Mouse (Mus musculus): ENCODE results near the gene Cdsn. TPM values are rescaled to one million over a fixed set of nuclear protein-coding genes. Genes with fewer than 3 reads are reported as not detected.
A peak's percentile ranks its signal among the peaks of the same experiment; 100 is the strongest.

The Cdsn gene
- polyA plus RNA-seq, 1 experiment from 2014 or later, result 0.25 TPM

DNA sequence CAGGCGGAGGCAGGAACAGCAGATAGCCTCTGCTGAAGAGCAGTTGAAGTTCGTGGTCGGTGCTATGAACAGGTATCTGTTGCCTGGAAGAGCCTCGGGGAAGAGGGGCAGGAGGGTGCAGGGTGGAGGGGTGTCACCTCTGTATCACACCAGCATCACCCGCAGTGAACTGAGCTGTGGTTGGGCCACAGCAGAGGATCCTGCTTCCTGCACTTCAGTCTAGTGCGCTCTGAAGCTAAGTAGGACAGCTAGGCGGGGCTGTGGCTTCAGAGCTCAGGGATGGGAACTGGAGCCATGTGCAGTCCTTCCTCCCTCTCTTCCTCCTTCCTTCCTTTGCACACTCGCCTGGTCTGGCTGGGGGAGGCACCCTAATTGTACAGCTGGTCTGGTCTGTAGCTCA, 25.3 kb upstream of the Cdsn start:
- Histone ChIP-seq H3K9me3 (ENCODE audit: control insufficient read depth, low read length) (no peaks in the 10 kb centered on the region), H3K27ac (no peak overlapping the region), H3K4me1 (replicated peaks; ENCODE audit: control insufficient read depth, insufficient read depth, low read length) (peaks cover 7% of the 10 kb centered on the region; the same call in 1 of the 2 replicates), H3K36me3 (replicated peaks; ENCODE audit: control insufficient read depth, insufficient read depth) (peaks cover 4% of the 10 kb centered on the region; the same call in 1 of the 2 replicates), H3K9ac (no peak overlapping the region), H3K27me3 (ENCODE audit: control insufficient read depth, insufficient read depth, low read length) (no peaks in the 10 kb centered on the region), H3K4me3 (replicated peaks; ENCODE audit: low read length) (no peak overlapping the region), H3K4me2 (replicated peaks) (no peak overlapping the region)
- WGBS, result 88% methylated on average over 8 of the region's 8 CpGs
- DNase-seq (ENCODE audit: low spot score) (no peak), ATAC-seq (ENCODE audit: low FRiP score) (no peak)

DNA sequence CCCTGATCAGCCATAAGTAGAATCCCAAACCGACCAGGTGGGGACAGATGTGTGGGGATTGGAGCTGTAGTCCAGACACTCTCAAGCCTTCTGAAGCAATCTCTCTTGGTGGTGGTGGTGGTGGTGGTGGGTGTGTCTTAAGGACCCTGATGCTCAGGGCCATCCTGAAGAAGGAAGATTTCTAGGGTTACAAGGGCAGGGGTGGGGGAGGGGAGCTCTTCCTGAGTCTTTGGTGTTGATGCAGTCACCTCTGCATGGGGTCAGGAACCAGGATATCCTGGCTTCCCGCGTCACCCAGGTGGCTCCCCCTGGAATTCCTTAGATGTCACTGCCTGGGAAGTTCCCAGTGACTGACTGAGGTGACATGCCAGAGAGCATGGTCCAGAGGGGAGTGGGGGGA, 19.6 kb upstream of the Cdsn start:
- Histone ChIP-seq H3K4me2 (replicated peaks) (no peak overlapping the region), H3K9ac (no peak overlapping the region), H3K27me3 (ENCODE audit: control insufficient read depth, insufficient read depth, low read length) (no peaks in the 10 kb centered on the region), H3K4me1 (replicated peaks; ENCODE audit: control insufficient read depth, insufficient read depth, low read length) (peaks cover 7% of the 10 kb centered on the region; the same call in 1 of the 2 replicates), H3K4me3 (replicated peaks; ENCODE audit: low read length) (no peak overlapping the region), H3K36me3 (replicated peaks; ENCODE audit: control insufficient read depth, insufficient read depth) (no peaks in the 10 kb centered on the region), H3K27ac (no peak overlapping the region), H3K9me3 (ENCODE audit: control insufficient read depth, low read length) (no peaks in the 10 kb centered on the region)
- no peak for ATAC-seq (ENCODE audit: low FRiP score)
- 27% methylated on average over 3 of the region's 3 CpGs for WGBS
- no peak for DNase-seq (ENCODE audit: low spot score)

DNA sequence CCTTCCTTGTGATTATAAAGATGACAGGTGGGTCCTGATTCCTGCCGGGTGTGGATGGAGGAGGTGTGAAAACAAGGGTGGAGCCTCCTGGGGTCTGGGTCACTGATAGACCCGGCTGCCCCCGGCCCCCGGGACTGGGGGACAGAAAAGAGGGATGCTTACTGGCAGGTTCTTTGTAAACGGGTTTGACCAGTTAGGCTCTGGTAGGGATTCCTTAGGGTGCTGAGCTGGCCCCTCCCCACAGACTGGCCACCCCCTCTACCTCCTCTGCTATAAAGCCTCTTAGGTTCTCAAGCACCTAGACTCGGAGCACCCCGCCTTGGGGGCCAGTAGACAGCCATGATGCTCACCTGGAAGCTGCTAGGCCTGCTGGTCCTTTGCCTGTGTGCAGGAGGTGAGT, 19.0 kb upstream of the Cdsn start, which contains the start of gene Psors1c2:
Gene Psors1c2, plus strand, starts transcription at position 301 of the 400 bp plus-strand sequence.
- H3K36me3 ChIP-seq (replicated peaks; ENCODE audit: control insufficient read depth, insufficient read depth), result no peaks in the 10 kb centered on the region
- ATAC-seq (ENCODE audit: low FRiP score) (no peak), DNase-seq (ENCODE audit: low spot score) (no peak)
- no peak within 1 kb of the TSS for H3K4me2 ChIP-seq (replicated peaks)
- WGBS, result 51% methylated on average over 7 of the region's 7 CpGs
- H3K27me3 ChIP-seq (ENCODE audit: control insufficient read depth, insufficient read depth, low read length), result no peaks in the 10 kb centered on the region
- H3K9me3 ChIP-seq (ENCODE audit: control insufficient read depth, low read length), result no peaks in the 10 kb centered on the region
- H3K27ac ChIP-seq, result no peak within 1 kb of the TSS
- H3K4me1 ChIP-seq (replicated peaks; ENCODE audit: control insufficient read depth, insufficient read depth, low read length), result peaks cover 7% of the 10 kb centered on the region; the same call in 1 of the 2 replicates
- H3K9ac ChIP-seq, result no peak within 1 kb of the TSS
- no peak within 1 kb of the TSS for H3K4me3 ChIP-seq (replicated peaks; ENCODE audit: low read length)

DNA sequence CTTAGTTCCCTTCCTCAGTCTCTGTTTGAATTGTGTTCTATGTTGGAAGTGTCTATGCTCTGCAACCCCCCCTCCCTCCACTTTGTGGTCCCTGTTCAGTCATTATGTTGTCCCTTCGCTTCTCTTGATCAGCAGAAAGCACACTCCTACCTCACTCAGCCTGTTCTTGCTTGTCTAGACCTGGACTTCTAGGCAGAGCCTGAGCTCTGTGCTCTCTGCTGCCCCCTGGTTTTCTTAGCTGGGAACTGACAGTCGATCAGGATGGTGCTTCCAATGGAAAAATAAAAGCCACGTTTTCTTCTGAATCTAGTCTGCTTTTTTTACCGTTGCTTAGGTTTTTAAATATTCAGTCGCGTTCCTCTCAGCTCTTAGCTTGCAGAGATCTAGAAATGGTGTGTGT, 17.6 kb upstream of the Cdsn start:
- Histone ChIP-seq H3K9me3 (ENCODE audit: control insufficient read depth, low read length) (no peaks in the 10 kb centered on the region), H3K4me3 (replicated peaks; ENCODE audit: low read length) (no peak overlapping the region), H3K9ac (no peak overlapping the region), H3K36me3 (replicated peaks; ENCODE audit: control insufficient read depth, insufficient read depth) (no peaks in the 10 kb centered on the region), H3K4me2 (replicated peaks) (no peak overlapping the region), H3K27ac (no peak overlapping the region), H3K4me1 (replicated peaks; ENCODE audit: control insufficient read depth, insufficient read depth, low read length) (peaks cover 7% of the 10 kb centered on the region; the same call in 1 of the 2 replicates), H3K27me3 (ENCODE audit: control insufficient read depth, insufficient read depth, low read length) (no peaks in the 10 kb centered on the region)
- WGBS, result 16% methylated on average over 6 of the region's 6 CpGs
- ATAC-seq (ENCODE audit: low FRiP score) (0 out of 2 replicates have a peak, but pooled peaks have one; percentile 63), DNase-seq (ENCODE audit: low spot score) (peak; percentile 91)

DNA sequence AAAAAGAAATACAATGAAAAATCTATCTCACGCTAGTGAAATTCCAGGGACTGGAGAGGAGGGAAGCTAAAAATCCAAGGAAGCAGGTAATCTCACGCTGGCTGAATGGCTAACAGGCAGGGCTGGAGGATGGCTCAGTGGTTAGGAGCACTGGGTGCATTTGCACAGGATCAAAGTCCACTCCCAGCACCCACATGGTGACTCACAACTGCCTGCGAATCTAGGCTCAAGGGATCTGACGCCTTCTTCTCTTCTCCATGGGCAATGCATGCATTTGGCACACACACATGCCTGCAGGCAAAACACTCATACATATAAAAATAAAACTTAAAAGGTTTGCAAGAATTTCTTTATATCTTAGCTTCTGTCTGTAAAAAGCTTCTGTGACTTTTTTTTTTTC, 14.5 kb upstream of the Cdsn start:
- WGBS, result 81% methylated on average over 4 of the region's 4 CpGs
- no peak for ATAC-seq (ENCODE audit: low FRiP score)
- no peak overlapping the region for H3K9ac ChIP-seq
- no peaks in the 10 kb centered on the region for H3K27me3 ChIP-seq (ENCODE audit: control insufficient read depth, insufficient read depth, low read length)
- H3K9me3 ChIP-seq (ENCODE audit: control insufficient read depth, low read length), result no peaks in the 10 kb centered on the region
- H3K4me3 ChIP-seq (replicated peaks; ENCODE audit: low read length), result no peak overlapping the region
- H3K27ac ChIP-seq, result no peak overlapping the region
- H3K36me3 ChIP-seq (replicated peaks; ENCODE audit: control insufficient read depth, insufficient read depth), result no peaks in the 10 kb centered on the region
- H3K4me2 ChIP-seq (replicated peaks), result no peak overlapping the region
- no peak for DNase-seq (ENCODE audit: low spot score)
- H3K4me1 ChIP-seq (replicated peaks; ENCODE audit: control insufficient read depth, insufficient read depth, low read length), result no peaks in the 10 kb centered on the region

DNA sequence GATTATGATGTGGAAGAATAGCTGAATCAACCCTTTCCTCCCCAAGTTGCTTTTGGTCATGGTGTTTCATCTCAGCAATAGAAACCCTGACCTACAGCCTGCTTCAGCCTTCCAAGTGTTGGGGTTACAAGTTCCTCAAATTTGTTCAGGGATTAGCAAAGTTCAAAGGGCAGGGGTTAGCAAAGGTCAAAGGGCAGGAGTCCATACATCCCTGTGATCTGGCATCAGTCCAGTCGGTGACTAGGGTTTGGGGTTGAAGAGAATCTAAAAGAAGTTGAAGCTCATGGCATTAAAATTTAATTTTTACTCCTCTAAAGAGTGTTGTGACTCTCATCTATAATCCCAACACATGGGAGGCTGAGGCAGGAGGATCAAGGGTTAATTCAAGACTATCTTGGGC, 13.5 kb upstream of the Cdsn start:
- no peak overlapping the region for H3K4me2 ChIP-seq (replicated peaks)
- no peaks in the 10 kb centered on the region for H3K36me3 ChIP-seq (replicated peaks; ENCODE audit: control insufficient read depth, insufficient read depth)
- peaks cover 5% of the 10 kb centered on the region for H3K4me1 ChIP-seq (replicated peaks; ENCODE audit: control insufficient read depth, insufficient read depth, low read length)
- H3K27me3 ChIP-seq (ENCODE audit: control insufficient read depth, insufficient read depth, low read length), result no peaks in the 10 kb centered on the region
- DNase-seq (ENCODE audit: low spot score), result no peak
- no peak for ATAC-seq (ENCODE audit: low FRiP score)
- 91% methylated on average over 1 of the region's 1 CpGs for WGBS
- H3K9ac ChIP-seq, result no peak overlapping the region
- no peak overlapping the region for H3K4me3 ChIP-seq (replicated peaks; ENCODE audit: low read length)
- H3K27ac ChIP-seq, result no peak overlapping the region
- no peaks in the 10 kb centered on the region for H3K9me3 ChIP-seq (ENCODE audit: control insufficient read depth, low read length)

DNA sequence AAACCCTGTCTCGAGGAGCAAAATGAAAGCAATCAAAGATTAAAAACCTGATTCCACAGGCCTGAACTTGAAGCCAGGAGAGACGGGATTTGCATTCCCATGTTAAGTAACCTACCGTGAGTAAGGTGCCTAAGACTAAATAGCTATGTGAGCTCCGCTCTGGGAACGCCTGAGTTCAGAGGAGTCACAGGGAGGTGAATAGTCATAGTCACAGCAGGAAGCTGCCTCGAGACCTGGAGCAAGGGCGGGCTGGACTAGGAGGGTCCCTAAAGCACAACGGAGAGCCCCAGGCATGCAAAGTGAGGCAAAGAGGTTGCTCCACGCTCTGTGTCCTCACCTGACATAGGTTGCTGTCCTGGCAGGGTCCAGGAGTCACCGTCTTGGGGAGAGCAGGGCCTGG, 12.4 kb upstream of the Cdsn start:
- DNase-seq (ENCODE audit: low spot score), result no peak
- no peak for ATAC-seq (ENCODE audit: low FRiP score)
- 58% methylated on average over 10 of the region's 10 CpGs for WGBS
- H3K27ac ChIP-seq, result no peak overlapping the region
- no peak overlapping the region for H3K4me3 ChIP-seq (replicated peaks; ENCODE audit: low read length)
- no peak overlapping the region for H3K9ac ChIP-seq
- H3K36me3 ChIP-seq (replicated peaks; ENCODE audit: control insufficient read depth, insufficient read depth), result no peaks in the 10 kb centered on the region
- H3K27me3 ChIP-seq (ENCODE audit: control insufficient read depth, insufficient read depth, low read length), result no peaks in the 10 kb centered on the region
- H3K4me1 ChIP-seq (replicated peaks; ENCODE audit: control insufficient read depth, insufficient read depth, low read length), result peaks cover 6% of the 10 kb centered on the region
- H3K9me3 ChIP-seq (ENCODE audit: control insufficient read depth, low read length), result no peaks in the 10 kb centered on the region
- H3K4me2 ChIP-seq (replicated peaks), result no peak overlapping the region

DNA sequence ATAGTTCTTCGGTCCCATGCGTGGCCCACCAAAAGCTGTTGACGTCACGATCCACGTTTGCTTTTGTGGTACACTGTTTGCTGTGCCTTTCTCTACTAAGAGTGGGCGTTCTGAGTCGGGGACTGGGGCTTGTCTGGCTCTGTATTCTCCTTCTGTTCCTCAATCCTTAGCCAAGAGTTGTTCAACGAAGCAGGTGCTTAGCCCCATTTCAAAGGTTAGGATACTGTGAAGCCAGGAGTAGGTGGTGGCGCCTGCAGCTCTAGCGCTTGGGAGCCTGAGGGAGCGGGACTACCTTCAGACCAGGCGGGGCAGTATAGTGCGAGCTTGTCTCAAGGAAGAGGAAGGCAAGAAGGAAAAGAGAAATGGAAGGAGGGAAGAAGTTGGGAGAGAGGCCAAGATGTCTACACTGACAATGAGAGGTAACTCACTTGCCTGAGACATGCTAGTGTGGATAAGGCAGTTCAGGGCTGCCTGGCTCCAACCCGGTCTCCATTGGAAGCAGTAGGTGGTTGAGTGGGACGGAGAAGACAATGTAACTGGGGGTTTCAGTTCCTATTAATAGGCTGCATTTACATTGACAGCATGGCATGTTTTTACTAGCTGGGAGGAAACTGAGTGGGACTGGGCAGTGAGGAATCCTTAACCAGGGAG, 9.0 kb upstream of the Cdsn start:
- ATAC-seq (ENCODE audit: low FRiP score), result no peak; the same call in 1 of the 2 replicates
- no peak for DNase-seq (ENCODE audit: low spot score)
- H3K27ac ChIP-seq, result 0 out of 2 replicates have a peak overlapping the region, but pooled peaks have one; percentile 24
- peak overlapping the region; percentile 32 for H3K4me2 ChIP-seq (replicated peaks)
- 0 out of 2 replicates have a peak overlapping the region, but pooled peaks have one; percentile 24 for H3K9ac ChIP-seq
- H3K4me1 ChIP-seq (replicated peaks; ENCODE audit: control insufficient read depth, insufficient read depth, low read length), result peaks cover 6% of the 10 kb centered on the region
- no peaks in the 10 kb centered on the region for H3K27me3 ChIP-seq (ENCODE audit: control insufficient read depth, insufficient read depth, low read length)
- no peaks in the 10 kb centered on the region for H3K9me3 ChIP-seq (ENCODE audit: control insufficient read depth, low read length)
- no peak overlapping the region for H3K4me3 ChIP-seq (replicated peaks; ENCODE audit: low read length)
- H3K36me3 ChIP-seq (replicated peaks; ENCODE audit: control insufficient read depth, insufficient read depth), result no peaks in the 10 kb centered on the region
- 73% methylated on average over 15 of the region's 15 CpGs for WGBS

DNA sequence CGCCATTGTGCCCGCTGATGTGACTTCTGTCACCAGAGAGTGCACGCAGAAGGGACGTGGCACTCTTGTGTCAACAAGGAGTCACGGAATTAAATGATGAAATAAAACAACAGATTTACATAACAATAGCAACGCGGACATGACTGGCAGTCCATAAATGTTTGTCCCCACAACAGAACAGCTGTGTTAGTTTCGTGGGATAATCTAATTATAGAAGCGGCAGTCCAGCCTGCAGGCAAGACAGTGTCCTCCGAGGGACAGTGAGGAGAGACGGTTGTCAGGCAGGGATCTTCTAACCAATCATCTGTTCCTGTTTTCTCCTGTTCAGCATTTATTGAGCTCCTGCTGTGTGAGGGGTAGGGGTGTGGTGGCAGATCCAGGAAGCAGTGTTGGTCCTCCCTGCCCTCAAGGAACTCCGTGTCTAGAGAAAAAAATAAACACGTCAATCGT, 8.5 kb upstream of the Cdsn start:
- H3K27ac ChIP-seq, result peak overlapping the region; percentile 38
- no peak overlapping the region for H3K4me3 ChIP-seq (replicated peaks; ENCODE audit: low read length)
- WGBS, result 13% methylated on average over 14 of the region's 14 CpGs
- H3K36me3 ChIP-seq (replicated peaks; ENCODE audit: control insufficient read depth, insufficient read depth), result no peaks in the 10 kb centered on the region
- no peaks in the 10 kb centered on the region for H3K27me3 ChIP-seq (ENCODE audit: control insufficient read depth, insufficient read depth, low read length)
- no peak; the same call in 1 of the 2 replicates for ATAC-seq (ENCODE audit: low FRiP score)
- H3K9me3 ChIP-seq (ENCODE audit: control insufficient read depth, low read length), result no peaks in the 10 kb centered on the region
- H3K4me1 ChIP-seq (replicated peaks; ENCODE audit: control insufficient read depth, insufficient read depth, low read length), result peaks cover 6% of the 10 kb centered on the region
- H3K9ac ChIP-seq, result 0 out of 2 replicates have a peak overlapping the region, but pooled peaks have one; percentile 24
- H3K4me2 ChIP-seq (replicated peaks), result peak overlapping the region; percentile 32
- DNase-seq (ENCODE audit: low spot score), result peak; percentile 54
